Mouse (Mus musculus) embryonic stem cell, embryonic (primary cell): Measurements from ENCODE around the gene Gstt3.

Experiments used
- CTCF ChIA-PET, 4 experiments: fragments of 300-600 bp in 2 of 4; fragments of 350-600 bp in 2 of 4; sonication (Branson Sonifier 250); formaldehyde crosslinking; loops; one replicate each; lab custom pipeline; 2022; ENCODE audit warnings: inconsistent platforms in 2 of 4; lab: Charles Lee
- POLR2A ChIA-PET, 4 experiments: fragments of 300-600 bp in 2 of 4; fragments of 350-600 bp in 2 of 4; sonication (Branson Sonifier 250); formaldehyde crosslinking; loops; one replicate each; lab custom pipeline; 2022; ENCODE audit warnings: antibody characterized with exemption in 4 of 4, inconsistent platforms in 1 of 4; lab: Charles Lee

Gene Gstt3

GRCm38 (mm10) chr10:75764519-75765473 is 16.4 kb downstream of the Gstt3 start:
- ChIA-PET POLR2A (interaction anchor here (0.5 to 4.4 kb wide), 81 partner anchors 8 to 701 kb away, joined by 3 to 77 read pairs (median 4); partner anchors contain the start of genes Ddt (in 3 of the 4), Gm20441 (in 3 of the 4), Gstt1 (in 3 of the 4) and Mif (in 3 of the 4)), CTCF (interaction anchor here (0.6 to 2.3 kb wide), 60 partner anchors 8 to 1552 kb away, joined by 3 to 40 read pairs (median 5); partner anchors contain the start of genes Ddt (in 4 of the 4), Gstt2 (in 3 of the 4), Gm20441 (in 2 of the 4) and Mif (in 2 of the 4))

GRCm38 (mm10) chr10:75763682-75764518 is 17.3 kb downstream of the Gstt3 start, which contains the start of gene Cabin1:
Cabin1 (minus strand) TSS chr10:75764341.
- CTCF ChIA-PET, result interaction anchor here (0.6 to 2.3 kb wide), 39 partner anchors 9 to 1553 kb away, joined by 3 to 40 read pairs (median 6); partner anchors contain the start of genes Ddt (in 4 of the 4), Gstt2 (in 2 of the 4), Mif (in 2 of the 4) and Gm20441 (in 1 of the 4)
- POLR2A ChIA-PET, result interaction anchor here in 3 of 4 experiments (0.6 to 4.4 kb wide), 74 partner anchors 8 to 700 kb away, joined by 3 to 77 read pairs (median 4); partner anchors contain the start of genes Ddt (in 3 of the 3), Gm20441 (in 3 of the 3), Gstt1 (in 3 of the 3) and Mif (in 3 of the 3)

- CTCF ChIA-PET, result no interaction called here
- POLR2A ChIA-PET, result interaction anchor here in 2 of 4 experiments (0.9 to 4.4 kb wide), 5 partner anchors 11 to 136 kb away, joined by 3 to 77 read pairs (median 3); partner anchors contain the start of gene Ddt (in 2 of the 2)
These were observed 18.8 kb downstream of the Gstt3 start for GRCm38 (mm10) chr10:75762413-75762812.

- POLR2A ChIA-PET, result interaction anchor here in 3 of 4 experiments (0.7 to 2.4 kb wide), 9 partner anchors 13 to 172 kb away, joined by 3 to 6 read pairs (median 4); partner anchors contain the start of gene Ddt (in 2 of the 3)
- CTCF ChIA-PET, result interaction anchor here (0.6 to 1.8 kb wide), 7 partner anchors 16 to 93 kb away, joined by 3 to 7 read pairs (median 3); no protein-coding TSS in a partner anchor
These were observed 20.9 kb downstream of the Gstt3 start for GRCm38 (mm10) chr10:75760311-75760710.

- CTCF ChIA-PET, result interaction anchor here in 3 of 4 experiments (0.6 to 2.7 kb wide), 7 partner anchors 8 to 170 kb away, joined by 3 to 8 read pairs (median 4); partner anchors contain the start of gene Ddt (in 1 of the 3)
- POLR2A ChIA-PET, result interaction anchor here in 2 of 4 experiments (0.7 to 1.4 kb wide), 4 partner anchors 8 to 108 kb away, joined by 3 to 10 read pairs (median 4); partner anchors contain the start of genes Cabin1 (in 1 of the 2) and Ddt (in 1 of the 2)
These were observed 24.5 kb downstream of the Gstt3 start for GRCm38 (mm10) chr10:75756719-75757118.

GRCm38 (mm10) chr10:75744017-75744416 is 37.2 kb downstream of the Gstt3 start:
- CTCF ChIA-PET, result interaction anchor here (0.5 to 2.3 kb wide), 76 partner anchors 8 to 509 kb away, joined by 3 to 27 read pairs (median 4); partner anchors contain the start of genes Cabin1 (in 2 of the 4), Gm20441 (in 2 of the 4), Gstt2 (in 2 of the 4) and Ddt (in 1 of the 4)
- POLR2A ChIA-PET, result interaction anchor here in 3 of 4 experiments (0.5 to 1.6 kb wide), 20 partner anchors 10 to 207 kb away, joined by 3 to 6 read pairs (median 3); partner anchors contain the start of genes Cabin1 (in 2 of the 3), Mif (in 2 of the 3) and Ddt (in 1 of the 3)

GRCm38 (mm10) chr10:75743369-75743768 is 37.8 kb downstream of the Gstt3 start:
- ChIA-PET POLR2A (interaction anchor here in 3 of 4 experiments (0.5 to 1.6 kb wide), 16 partner anchors 13 to 208 kb away, joined by 3 to 6 read pairs (median 3); partner anchors contain the start of genes Cabin1 (in 2 of the 3), Mif (in 2 of the 3) and Ddt (in 1 of the 3)), CTCF (interaction anchor here (0.5 to 2.3 kb wide), 72 partner anchors 8 to 412 kb away, joined by 3 to 27 read pairs (median 4); partner anchors contain the start of genes Cabin1 (in 2 of the 4), Gm20441 (in 2 of the 4), Gstt2 (in 2 of the 4) and Ddt (in 1 of the 4))

- CTCF ChIA-PET, result interaction anchor here in 3 of 4 experiments (0.5 to 1.7 kb wide), 5 partner anchors 19 to 155 kb away, joined by 3 to 12 read pairs (median 5); no protein-coding TSS in a partner anchor
- POLR2A ChIA-PET, result interaction anchor here in 2 of 4 experiments (1.1 to 1.2 kb wide), 3 partner anchors 13 to 200 kb away, joined by 3 to 4 read pairs (median 3); no protein-coding TSS in a partner anchor
These were observed 40.3 kb downstream of the Gstt3 start for GRCm38 (mm10) chr10:75740866-75741265.

- ChIA-PET CTCF (interaction anchor here in 1 of 4 experiments (1.0 to 1.1 kb wide), 2 partner anchors 106 to 107 kb away, joined by 3 read pairs; no protein-coding TSS in a partner anchor), POLR2A (interaction anchor here in 1 of 4 experiments (0.9 to 1.1 kb wide), 3 partner anchors 14 to 122 kb away, joined by 3 read pairs; partner anchors contain the start of gene Gstt2)
These were observed 55.8 kb downstream of the Gstt3 start for GRCm38 (mm10) chr10:75725449-75725848.
